Mouse (Mus musculus) CD8-positive naive resting alpha-beta T cell, adult 2 months (primary cell): ENCODE data around the gene Rinl.

ENCODE experiments used
- DNase-seq, 2 experiments: peaks; one replicate each; pipeline ENCODE4 v3.0.0; 2022; ENCODE audit warnings: low read depth in 2 of 2, low spot score in 2 of 2

The Rinl gene

DNA sequence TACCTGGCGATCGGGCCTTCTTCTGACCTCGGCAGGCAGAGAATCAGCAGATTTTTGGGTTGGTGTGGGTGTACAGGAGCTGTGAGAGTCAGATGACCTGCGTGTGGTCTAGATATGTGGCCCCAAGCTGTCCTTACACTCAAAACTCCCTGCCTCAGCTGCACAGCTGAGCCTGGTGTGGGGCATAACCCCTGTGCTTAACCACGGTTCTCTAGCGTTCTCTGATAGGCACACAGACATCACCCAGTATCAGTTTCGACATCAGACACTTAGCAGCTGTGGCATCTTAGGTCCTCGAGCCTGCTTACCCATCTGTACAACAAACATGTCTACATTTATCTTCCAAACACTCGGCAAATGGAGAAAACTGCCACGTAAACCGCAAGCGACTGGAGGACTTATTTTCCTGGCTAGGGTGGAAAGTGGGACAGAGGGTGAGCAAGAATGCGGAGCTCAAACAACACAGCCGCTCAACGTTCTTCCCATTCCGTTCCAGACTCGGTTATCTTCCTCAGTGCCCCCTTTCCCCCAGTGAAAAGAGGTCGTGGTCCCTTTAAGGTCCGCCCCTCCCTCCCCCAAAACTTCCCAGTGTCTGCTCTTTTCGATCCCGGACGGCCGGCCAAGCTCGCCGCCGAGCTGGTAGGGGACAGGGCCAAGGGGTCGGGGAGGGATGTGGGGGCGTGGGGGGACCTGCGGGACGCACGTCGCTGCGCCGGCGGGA is 19.6 kb downstream of the Rinl start, which contains the start of gene Hnrnpl:
Gene Hnrnpl (plus strand): TSS at position 321 of the 721 bp plus-strand sequence.
- DNase-seq: no peak

DNA sequence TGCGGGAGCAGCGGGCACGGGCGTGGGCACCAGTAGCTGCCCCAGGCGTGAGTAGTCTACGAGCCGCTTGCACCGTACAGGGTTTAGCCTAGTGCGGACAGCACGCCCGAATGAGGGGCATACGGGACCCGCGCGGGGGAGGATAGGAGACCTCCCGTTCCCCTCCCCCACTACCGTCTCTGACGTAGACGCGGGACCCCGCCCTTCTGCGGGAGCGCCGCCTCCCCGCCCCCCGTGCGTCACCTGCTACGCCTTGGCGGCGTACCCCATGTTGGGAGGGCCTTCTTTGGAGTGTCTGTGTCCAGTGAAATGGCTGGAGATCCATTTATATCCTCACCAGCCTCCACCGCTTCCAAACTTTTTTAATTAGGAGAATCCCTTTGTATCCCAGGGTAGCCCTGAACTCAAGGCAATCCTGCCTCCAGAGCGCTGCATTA is 20.2 kb downstream of the Rinl start:
- DNase-seq: peak; percentile 88 to 94

DNA sequence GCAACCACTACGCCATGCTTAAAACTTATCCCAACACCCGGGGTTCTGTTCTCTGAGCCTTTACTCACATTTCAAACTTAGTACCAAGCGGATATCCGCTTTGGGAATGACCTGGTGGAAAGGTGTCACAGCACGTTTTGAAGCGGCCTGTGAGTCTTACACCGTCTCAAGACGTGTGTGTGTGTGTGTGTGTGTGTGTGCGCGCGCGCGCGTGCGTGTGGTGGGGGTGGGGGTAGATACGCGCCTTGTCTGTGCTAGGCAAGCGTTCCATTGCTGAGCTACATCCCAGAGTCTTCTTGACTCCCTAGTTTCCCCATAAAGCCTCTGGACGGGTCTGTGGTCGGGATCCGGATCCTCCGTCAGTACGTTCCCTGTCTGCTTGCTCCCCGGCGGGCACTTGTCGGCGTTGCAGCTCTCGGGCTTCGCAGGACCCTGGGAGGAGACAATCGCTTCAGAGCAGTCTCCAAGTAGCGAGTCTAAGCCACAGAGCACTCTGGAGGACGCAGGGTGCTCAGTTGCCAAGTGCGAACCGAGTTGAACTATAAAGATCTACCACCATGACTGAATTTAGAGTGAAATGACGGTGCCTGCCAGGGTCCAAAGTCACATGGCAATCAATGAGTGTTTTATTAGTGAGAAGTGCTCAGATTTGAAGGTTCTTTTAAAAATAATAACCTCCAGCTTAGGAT is 20.8 kb downstream of the Rinl start:
- peak; percentile 40 to 42 for DNase-seq

GRCm38 (mm10) chr7:28810107-28811066 is 21.6 kb downstream of the Rinl start:
- DNase-seq: peak; percentile 100

- DNase-seq: peak; percentile 88 to 90
Measured at GRCm38 (mm10) chr7:28811228-28811627, 22.5 kb downstream of the Rinl start.

GRCm38 (mm10) chr7:28811640-28812275 is 23.0 kb downstream of the Rinl start:
- DNase-seq: no peak

GRCm38 (mm10) chr7:28812436-28812835 is 23.7 kb downstream of the Rinl start:
- no peak for DNase-seq

- no peak for DNase-seq
Measured at GRCm38 (mm10) chr7:28812949-28813348, 24.2 kb downstream of the Rinl start.

- DNase-seq: no peak
Measured at GRCm38 (mm10) chr7:28814306-28815034, 25.7 kb downstream of the Rinl start.

- DNase-seq: no peak
Measured at GRCm38 (mm10) chr7:28815230-28815629, 26.5 kb downstream of the Rinl start.

DNA sequence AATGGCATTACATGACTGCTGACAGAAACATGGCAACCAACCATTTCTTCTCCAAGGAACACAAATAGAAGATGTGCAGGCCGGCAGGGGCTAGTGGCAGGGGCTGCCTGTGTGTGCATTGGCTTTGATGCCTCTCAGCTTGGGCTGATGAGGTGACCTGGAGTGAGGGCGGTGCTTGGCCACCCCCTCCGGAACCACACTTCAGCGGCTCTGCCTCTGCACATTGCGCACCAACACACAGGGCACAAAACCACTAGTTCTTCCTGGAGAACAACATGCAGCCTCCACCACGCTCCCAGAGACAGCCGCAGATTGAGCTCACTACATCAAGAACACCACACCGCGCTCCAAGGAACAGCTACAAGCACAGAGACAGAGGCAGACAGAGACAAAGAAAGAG is 27.4 kb downstream of the Rinl start:
- DNase-seq: no peak

DNA sequence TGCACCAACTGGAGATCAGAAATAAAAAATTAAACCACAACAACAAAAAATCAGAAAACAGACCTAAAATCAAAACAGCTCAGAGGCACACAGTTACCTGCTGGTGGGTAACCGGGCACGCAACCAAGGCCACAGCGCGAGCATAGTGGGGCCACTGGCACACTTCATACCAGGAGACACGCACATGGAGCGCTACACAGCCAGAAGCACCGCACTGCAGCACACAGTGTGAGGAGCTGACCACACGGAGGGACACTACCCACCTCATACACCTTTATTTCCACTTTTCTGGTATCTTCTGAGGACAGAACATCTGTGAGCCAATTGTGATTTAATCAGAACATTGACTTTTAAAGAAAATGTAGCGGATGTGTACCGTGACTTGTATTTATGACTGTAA is 28.2 kb downstream of the Rinl start:
- DNase-seq: no peak

DNA sequence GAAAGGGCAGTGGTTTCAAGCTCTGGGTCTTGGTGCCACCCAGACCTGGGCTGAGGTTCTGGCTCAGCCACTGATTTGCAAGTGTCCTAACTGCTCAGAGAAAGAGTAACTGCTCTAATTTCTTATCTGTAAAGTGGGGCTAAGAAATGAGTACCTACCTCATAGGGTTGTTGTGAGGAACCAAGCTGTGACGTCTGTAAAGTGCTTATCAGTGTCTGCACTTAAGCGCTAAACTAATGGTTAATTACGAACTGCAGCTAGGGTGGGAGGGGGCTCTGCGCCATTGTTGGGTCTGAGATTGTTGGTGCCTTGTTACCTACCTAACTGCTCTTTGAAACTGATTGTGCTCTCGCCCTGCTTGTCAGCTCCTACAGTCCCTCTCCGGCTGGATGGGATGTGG is 28.8 kb downstream of the Rinl start:
- no peak for DNase-seq

- no peak for DNase-seq
Measured at GRCm38 (mm10) chr7:28817957-28818356, 29.2 kb downstream of the Rinl start.

DNA sequence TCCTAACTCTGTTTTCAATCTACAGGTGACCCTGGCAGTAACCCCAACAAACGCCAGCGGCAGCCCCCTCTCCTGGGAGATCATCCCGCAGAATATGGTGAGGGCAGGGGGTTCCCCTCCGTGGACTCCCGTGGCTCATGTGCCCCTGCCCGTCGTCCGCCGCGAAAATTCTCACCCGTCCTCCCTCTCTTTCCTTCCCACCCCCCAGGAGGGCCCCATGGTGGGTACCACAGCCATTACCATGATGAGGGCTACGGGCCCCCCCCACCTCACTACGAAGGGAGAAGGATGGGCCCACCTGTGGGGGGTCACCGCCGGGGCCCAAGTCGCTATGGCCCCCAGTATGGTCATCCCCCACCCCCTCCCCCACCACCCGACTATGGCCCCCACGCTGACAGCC is 29.7 kb downstream of the Rinl start:
- no peak for DNase-seq

DNA sequence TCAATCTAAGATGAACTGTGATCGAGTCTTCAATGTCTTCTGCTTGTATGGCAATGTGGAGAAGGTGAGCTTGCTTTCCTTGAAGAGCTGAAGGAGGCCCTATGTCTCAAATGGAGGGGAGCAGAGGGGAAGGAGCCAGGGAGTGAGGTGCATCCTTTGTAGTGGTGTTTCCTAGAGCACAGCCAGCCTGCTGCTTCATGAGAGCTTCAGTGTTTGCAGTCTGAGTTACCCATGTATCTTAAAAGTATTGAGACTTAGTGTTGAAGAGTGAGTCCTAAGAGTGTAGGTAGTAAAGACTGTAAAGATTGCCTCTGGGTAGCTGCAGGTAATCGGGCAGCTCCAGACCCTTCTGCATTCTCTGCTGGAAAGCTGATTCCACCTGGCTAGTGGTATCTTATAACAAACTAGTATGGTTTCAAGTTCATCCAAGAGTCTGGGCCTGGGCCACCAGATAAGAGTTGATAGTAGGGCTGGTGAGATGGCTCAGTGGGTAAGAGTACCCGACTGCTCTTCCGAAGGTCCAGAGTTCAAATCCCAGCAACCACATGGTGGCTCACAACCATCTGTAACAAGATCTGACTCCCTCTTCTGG is 30.2 kb downstream of the Rinl start:
- no peak for DNase-seq

DNA sequence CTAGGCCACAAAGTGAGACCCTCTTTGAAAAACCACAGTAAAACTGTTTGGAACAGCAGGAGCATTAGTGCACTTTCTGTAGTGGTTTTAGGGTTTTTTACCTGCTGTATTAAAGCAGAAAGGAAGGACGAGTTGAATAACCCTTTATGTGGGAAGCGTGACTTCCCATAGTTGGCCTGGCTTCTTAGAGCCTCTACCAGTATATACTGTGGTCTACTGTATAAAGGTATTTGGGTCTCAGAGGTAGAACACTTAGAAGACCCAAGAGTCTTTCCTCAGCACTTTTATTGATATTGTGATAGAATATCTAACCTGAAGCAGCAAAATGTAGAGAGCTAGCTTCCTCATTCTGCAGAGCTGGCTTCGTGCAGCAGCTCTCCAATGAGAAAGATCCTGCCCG is 30.8 kb downstream of the Rinl start:
- DNase-seq: no peak

- DNase-seq: no peak
Measured at GRCm38 (mm10) chr7:28820358-28821260, 31.8 kb downstream of the Rinl start.

GRCm38 (mm10) chr7:28821261-28821831 is 32.6 kb downstream of the Rinl start:
- peak in 1 of 2 experiments; percentile 51 for DNase-seq
